Mouse (Mus musculus) kidney, adult 9 months (tissue): Measurements from ENCODE around the gene Naa35.
"Not testable (repeated sequence)": the region's sequence is repeated elsewhere in the genome, so short reads cannot be mapped to it uniquely, and the experiment has no call there.

Experiments
- DNase-seq: peaks from one replicate; pipeline ENCODE4 v3.0.0; 2022

Naa35 gene

DNA sequence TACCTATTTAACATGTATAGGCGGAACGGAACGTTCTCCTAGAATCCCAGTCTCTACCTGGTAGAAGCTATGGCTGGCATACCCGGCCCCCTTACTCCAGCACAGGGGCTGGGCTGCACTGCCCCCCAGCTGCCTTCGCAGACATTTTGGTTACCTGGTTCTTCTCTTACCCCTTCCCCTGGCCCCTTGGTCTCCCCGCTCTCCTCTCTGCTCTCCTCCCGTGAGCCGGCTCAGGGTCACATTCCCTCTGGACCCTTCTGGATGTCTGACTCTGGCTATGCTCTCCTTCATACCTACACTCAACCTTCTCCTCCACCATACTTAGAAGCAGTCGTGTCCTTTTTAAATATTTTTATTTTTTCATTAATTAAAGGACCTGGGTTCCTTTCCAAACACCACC lies 578 bp upstream of the Naa35 start:
- peak; percentile 50 for DNase-seq

DNA sequence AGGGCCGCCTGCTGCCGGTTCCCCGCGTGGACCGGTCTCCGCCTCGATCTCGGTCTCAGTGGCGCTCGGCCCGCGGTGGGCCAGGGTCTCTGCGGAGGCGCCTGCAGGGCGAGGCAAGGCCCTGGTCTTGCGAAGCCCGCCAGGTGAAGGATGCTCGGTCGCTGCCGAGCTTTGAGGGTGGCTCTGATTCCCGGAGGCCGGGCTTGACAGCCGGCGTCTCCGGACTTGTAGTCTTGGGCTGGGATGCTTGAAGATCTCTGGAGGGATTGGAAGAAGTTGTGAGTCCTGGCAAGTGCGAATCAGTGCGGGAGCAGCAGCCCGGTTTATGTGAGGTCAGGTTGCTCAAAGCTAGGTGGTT lies 568 bp downstream of the Naa35 start:
- peak; percentile 33 for DNase-seq

DNA sequence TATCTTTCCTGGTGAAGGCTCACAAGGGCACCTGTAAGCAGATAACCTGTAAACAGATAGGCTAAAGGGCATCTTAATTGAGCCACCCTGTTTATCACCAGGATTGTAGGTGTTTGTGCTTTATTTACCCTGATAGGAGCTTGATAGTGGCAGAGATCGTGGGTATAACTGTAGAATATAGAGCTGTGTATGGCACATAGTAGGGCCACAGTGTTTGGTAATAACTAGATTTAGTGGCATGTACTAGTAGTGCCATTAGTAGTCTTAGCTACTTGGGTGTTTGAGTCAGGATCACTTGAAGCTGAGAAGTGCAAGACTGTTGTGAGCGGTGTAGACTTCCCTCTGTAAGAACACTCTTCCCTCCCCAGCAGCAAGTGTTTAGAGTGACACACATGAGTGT lies 2.1 kb downstream of the Naa35 start:
- no peak for DNase-seq

DNA sequence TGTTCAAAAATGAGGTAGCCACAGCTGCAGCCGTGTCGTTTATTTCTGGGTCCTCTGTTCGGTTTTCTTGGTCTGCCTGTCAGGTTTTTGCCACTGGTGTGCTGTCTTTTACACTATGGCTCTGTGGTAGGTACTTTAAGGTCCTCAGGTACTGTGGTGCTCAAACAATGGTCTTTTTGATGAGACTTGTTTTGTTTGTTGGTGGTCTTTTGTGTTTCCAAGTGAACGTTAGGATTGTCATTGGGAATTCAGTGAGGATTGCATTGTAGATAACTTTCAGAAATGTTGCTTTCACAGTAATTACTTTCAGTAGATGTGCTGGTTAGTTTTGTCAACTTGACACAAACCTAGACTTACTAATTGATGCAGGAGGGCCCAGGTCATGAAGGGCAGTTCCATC lies 4.6 kb downstream of the Naa35 start:
- DNase-seq, result no peak

DNA sequence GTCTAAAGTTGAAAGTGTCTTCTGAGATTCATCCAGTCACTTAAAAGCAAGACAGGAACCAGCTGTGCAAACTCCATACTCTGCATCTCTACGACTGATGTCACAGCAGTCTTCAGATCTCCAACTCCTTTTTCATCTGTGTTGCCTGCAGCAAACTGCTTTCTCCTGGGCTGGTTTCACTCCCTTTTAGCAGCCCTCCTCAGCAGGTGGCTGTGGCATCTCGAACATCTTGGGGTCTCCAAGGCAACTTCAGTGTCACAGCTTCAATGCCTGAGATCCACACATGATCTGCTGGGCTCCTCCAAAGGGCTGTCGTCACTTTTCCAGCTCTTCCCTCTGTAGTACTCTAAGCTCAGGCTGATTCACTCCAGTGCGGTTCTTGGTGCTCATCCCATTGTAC lies 5.6 kb downstream of the Naa35 start:
- DNase-seq, result no peak

DNA sequence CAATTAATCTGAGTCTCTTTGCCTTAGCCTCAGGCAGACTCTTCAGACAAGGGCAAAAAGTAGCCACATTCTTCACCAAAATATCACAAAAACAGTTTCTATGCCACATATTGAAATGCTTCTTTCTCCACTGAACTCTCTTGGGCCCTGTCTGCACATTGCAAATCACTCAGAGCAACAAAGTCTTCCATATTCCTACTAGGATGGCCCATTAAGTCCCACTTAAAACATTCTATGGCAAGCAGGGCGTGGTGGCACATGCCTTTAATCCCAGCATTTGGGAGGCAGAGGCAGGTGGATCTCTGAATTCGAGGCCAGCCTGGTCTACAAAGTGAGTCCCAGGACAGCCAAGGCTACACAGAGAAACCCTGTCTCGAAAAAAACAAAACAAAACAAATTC lies 7.0 kb downstream of the Naa35 start:
- not testable (repeated sequence) for DNase-seq

DNA sequence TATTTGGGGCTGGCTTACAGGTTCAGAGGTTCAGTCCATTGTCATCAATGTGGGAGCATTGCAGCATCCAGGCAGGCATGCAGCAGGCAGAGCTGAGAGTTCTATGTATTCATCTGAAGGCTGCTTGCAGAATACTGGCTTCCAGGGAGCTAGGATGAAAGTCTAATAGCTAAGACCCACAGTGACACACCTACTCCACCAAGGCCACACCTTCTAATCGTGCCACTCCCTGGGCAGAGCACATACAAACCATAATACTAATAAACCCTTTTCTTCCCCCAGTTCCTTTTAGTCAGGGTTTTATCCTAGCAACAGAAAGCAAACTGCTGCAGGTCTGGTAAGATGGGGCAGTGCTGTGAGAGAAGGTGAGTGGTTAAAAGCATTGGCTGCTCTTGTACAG lies 7.6 kb downstream of the Naa35 start:
- DNase-seq, result no peak

DNA sequence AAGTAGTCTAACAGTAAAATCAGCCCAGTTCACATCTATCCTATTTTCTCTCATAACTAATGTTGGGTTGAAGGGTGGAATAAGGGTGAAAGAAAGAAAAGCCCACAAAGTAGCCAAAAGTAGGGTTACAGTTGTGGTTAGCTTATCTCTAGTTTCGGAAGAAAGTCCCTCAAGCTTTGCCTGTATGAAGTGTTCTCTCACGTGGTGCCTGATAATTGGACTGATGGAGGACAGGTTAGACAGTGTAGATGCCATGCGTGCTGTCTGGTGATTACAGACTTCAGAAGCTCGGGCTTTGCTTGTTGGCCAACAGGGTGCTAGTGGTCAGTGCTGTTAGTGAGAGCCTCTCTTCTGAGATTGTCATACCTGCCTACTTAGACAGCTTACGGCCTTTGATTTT lies 18.0 kb downstream of the Naa35 start:
- no peak for DNase-seq

DNA sequence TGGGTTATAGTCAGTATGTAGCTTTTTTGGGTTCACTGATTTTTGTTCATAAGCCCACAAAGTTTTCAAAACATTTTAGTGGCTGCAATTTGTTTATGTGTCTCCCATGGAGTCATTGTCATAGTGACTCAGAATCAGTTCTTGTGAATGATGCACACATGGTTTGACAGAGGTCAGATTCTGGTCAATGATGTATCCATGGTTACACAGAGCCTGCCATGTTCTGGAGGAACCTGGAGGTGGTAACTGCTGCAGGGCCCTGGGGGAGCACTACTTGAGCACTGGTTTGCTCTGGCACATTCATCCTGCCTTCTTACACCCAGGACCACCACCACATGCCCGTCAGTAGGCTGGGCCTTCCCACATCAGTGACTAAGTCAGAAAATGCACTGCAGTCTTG lies 19.5 kb downstream of the Naa35 start:
- no peak for DNase-seq

DNA sequence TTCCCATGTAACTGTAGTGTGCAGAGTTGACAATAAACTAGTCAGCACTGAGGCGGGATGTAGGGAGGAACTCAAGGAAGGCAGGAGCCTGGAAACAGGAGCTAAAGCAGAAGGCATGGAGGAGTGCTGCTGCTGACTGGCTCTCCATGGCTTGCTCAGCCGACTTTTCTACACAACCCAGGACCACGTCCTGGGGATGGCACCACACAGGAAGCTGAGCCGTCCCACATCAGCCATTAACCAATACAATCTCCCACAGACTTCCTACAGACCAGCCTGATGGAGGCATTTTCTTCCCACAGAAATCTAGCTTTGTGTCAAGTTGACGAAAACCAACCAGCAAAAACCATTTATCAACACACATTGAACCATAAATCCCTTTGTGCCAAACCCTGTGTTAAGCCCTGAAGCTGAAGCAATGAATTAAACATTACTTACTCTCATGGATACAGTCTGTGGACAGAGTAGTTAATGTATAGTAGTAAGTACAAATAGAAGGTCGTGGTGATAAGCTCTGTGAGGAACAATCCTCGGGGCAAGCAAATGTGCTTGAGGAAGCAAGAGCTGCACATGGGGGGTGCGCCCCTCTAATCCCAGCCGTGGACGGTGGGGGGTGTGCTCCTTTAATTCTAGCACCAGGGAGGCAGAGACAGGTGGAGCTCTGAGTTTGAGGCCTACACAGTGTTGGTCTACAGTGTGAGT lies 20.3 kb downstream of the Naa35 start:
- no peak for DNase-seq

DNA sequence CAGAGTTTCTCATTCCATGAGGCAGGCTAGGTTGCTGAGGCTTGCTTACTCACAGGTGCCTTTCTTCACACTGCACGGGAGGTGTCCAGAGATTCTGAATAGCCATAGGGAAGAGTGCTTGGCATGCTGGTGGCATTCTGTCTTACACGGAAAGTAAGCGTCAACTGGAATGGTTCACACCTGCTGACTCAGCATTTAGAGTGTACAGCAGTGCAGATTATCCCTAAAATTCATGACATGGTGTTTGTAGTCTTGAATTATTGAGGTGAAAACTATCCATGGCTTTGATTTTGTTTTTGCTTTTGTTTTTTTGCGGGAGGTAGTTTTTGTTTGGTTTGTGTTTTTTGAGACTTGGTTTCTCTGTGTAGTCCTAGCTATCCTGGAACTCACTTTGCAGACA lies 24.8 kb downstream of the Naa35 start:
- DNase-seq, result no peak

DNA sequence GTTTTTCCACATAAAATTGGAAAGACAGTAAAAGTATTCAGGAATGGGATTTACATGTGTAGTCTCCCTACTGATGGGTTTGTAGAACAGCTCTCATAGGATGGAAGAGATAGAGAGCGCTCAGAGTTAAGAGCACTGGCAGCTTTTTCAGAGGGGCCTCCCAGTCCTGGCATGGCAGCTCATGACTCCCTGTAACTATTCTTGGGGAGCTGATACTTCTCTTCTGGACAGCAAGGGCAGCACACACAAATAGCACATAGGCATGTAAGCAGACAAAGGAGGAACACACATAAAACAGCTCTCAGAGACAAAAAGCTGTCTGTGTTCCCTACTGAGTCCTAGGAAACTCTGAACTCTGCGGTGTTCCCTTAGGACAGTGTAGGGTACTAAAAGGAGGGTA lies 25.4 kb downstream of the Naa35 start:
- no peak for DNase-seq

DNA sequence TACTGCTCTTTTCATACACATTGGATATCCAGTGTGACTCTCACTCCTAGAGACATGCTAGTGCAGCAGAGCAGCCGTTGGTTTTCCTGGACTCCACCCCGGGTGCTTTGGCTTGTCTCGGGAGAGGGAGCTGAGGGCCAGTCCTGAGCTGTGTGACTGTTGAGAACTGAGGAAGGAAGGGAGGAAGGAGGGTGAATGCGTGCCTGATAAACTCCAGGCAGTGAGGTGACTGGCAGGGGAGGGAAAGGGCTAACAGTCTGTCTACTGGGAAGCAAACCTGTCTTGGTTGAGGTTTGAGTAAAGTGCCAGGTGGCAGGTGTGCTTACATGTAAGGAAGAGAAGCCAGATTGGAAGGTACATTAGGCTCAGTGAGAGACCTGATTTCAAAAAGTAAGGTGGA lies 28.8 kb downstream of the Naa35 start:
- no peak for DNase-seq

DNA sequence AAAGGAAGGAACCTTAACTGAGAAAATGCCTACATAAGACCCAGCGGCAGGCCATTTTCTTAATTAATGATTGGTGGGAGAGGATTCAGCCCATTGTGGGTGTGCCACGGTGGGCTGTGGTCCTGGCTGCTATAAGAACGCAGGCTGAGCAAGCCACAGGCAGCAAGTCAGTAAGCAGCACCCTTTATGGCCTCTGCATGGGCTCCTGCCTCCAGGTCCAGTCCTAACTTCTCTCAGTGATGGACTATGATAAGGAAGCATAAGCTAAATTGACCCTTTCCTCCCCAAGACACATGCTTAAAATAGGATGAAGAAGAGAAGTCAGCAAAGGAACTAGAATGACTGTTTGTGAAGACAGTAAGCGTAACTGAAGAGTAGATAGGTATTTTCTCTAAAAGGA lies 30.1 kb downstream of the Naa35 start:
- DNase-seq, result no peak

DNA sequence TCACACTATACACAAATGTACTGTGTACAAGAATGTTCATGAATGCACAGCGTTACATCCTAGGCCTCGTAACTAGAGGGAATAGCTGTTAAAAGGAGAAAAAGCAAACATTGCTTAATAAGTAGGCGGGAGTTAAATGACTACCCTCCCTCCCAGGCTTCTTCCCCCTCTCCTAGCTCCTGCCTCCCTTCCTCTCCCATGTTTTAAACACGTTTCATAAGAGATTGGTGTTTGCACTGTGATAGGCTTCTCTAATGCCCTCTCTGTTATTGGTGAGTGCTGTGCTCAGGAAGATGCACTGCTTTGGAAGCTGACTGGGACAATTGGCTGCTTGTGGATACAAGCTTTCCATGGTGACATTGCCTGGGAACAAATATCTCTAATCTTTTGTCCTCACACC lies 30.5 kb downstream of the Naa35 start:
- no peak for DNase-seq

DNA sequence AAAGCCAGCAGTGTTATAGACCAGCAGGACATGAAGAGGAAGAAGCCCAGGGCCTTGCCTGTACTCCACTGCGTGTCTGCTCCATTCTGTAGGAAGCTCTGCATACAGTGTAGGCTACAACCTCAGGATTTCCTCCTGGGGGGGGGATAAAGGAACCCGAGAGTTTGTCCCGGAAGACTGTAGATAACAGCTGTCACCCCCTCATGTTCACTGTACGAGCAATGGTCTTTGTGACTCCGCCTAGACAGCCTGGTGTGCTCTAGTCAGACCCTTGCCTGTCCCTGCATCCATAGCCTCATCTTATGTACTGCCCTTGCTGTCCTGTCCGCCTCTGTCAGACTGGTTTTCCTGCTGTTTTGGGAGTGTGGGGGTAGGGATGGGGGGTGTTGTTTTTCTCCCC lies 33.4 kb downstream of the Naa35 start:
- no peak for DNase-seq

DNA sequence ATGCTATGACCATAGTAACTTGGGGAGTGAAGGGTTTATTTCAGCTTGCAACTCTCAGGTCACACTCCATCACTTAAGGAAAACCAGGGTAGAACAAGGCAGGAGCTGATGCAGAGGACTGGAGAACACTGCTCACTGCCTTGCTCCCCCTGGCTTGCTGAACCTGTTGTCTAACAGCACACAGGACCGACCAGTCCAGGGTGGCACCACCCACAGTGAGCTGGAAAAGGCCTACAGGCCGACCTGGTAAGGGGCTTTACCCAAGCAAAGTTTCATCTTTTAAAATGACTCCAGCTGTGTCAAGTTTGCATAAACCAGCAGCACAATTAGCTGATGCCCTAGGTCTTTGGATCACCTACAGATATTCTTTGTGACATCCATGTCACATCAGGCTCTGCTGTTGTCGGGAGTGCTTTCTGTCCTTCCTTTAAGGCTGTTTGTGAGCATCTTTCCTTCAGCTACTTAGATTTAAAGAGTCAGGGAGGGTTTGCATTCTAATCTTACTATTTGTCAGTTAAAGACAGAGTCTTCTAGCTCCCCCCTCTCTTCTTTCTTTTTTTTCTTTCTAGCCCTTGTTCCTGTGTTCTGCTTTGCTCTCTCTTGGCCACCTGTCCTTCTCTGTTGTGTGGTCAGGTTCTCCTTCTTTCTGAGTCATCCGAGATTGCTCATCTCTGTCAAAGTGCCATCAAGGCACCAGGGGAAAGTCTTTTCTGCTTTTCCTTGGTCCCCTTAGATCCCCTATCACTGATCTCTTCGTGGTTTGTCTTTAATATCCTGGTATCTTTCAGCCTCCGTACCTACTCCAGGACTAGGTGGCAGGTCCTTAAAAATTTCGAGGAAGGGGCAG lies 36.8 kb downstream of the Naa35 start:
- DNase-seq, result no peak

DNA sequence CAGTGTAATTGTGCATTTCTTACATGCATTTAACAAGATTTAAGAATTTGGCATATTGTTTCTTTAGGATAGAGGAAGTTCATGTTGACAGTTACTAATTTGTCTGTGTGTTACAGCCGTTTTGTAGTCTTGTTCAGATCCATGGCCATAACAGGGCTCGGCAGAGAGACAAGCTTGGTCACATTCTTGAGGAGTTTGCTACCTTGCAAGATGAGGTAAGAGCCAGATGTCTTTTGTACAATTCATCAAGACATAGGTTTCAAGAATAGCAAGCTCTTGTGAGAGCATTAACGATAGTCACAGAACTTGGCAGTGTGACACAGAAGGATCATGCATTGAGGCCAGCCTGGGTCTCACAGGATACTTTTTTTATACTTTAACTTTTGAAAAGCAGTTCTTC lies 39.3 kb downstream of the Naa35 start:
- no peak for DNase-seq

DNA sequence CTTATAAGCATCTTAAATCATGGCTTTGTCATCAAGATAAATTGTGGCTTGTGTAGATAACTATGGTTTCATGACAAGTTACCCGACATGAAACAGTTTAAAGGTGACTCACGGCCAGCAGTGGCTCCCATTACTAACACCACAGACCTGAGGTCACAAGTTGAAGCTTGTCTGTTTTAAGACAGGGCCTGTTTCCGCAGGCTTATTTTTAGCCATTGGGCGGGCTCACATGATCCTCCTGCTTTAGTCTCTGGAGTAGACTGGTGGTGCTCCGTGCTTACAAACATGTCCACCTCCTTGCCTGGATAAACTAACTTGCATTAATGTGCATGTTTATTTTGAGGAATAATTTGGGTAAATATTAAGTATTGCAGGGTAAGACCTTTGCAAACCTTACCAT lies 39.8 kb downstream of the Naa35 start:
- DNase-seq, result peak; percentile 42

DNA sequence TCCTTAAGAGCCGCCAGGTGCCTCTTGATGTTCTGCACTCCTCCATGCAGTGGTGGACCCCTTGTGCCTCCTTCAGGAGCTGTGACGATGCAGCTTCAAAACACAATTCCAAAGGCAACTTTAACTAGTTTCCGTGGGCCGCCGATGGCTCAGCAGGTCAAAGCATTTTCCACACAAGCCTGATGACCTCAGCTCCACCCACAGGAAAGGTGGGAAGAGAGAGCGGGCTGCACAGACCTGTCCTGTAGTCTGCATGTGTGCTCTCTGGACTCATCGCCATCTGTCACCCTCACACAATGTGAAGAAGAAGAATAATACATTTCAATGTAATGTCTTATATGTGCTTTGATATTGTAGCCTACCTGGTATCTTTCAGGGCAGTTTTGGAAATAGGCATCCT lies 41.7 kb downstream of the Naa35 start:
- DNase-seq, result no peak

DNA sequence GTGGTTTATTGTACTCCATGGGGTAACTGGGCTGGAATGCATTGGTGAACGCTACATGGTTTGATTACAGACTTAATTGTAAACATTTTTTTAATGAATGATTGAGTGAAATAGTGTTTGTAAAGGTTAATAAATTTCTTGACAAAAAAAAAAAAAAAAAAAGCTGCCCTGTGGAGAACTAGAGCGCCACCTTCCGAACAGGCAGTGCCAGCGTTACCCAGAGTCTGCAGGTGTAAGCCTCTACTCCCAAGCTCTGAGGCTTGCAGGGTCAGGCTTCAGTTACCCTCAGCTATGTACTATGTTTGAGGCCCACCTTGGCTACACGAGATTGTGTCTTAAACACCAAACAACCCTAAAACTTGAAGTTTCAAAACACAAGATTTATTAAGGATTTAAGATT lies 49.6 kb downstream of the Naa35 start:
- no peak for DNase-seq

DNA sequence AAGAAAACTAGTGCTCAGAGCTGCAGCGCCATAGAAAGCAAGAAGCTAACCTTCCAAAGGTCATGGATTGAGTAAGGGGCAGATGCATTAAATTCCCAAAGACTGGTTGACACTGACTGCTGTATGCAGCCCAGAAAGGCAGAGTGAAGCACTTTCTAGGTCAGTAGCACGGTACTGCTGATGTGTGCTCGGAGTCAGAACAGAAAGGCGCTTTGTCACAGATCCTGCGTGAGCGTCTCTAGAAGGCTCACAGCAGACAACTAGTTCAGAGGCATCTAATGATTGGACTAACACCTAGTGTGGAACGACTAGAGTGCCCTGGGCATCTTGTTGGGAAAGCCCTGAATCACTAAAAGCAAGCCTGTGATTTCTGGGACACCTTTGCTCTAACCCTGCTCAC lies 52.7 kb downstream of the Naa35 start:
- no peak for DNase-seq

DNA sequence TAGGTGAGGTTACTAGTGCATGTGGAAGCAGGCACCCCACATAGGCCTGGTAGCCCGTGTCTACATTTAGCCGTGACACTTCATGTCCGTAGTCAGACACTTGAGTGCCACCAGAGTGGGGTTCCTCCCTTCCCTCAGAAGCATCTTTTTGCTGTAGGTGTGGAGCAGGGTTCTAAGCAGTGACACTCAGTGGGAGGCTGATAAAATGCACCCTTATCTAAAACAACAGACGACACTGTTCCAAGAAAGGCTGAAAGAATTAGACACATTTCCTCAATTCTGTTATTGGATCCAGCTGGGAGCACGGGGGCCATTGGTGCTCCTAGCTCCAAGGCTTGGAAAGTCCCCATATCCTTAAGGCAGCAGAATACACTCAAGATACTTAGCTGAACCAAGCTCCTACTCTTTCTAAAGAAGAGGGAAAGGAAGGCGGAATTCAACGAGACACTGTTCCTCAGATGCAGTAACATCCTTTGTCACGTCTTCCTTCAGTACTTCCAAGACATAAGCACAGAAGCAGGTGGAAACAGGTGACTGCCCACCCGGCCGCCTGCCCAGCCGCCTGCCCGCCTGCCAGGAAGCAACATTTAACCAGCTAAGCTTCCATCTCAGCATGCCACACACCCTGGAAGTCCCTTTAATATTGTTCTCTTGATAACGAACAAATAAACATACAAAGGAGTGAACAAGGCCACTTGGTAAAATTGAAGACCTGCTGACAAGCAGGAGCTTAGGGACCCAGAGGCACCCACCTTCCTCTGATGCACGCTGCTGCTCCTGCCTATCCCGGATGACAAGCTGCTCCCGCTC lies 54.5 kb downstream of the Naa35 start:
- no peak for DNase-seq

DNA sequence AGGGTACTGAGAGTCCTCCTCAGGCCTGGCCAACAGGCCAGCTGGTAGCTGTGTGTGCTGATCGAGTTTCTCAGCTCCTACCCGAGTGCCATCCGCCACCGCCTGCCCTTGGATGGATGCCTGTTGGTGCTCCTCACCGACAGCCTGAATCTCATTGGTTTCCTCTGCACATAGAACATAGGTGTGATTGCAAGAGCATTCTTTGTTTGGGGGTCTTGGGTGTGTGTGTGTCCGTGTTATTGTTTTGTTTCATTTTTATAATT lies 55.0 kb downstream of the Naa35 start:
- DNase-seq, result no peak
